Mouse (Mus musculus) olfactory bulb, adult 2 months (tissue): ENCODE data around the gene Tmub1. TPM values are rescaled to one million over a fixed set of nuclear protein-coding genes. Genes with fewer than 3 reads are reported as not detected.

Source experiments
- H3K27ac ChIP-seq: fragments of 200-500 bp; 2 replicates; pipeline ENCODE4 v1.5.1; 2012; ENCODE audit warnings: low read depth, low read length; ENCODE audit not compliant: insufficient read depth
- H3K4me1 ChIP-seq: fragments of 200-500 bp; 2 replicates; pipeline ENCODE4 v1.6.1; 2012; ENCODE audit warnings: low read length; ENCODE audit not compliant: control insufficient read depth, insufficient read depth
- H3K4me3 ChIP-seq: fragments of 200-500 bp; 2 replicates; pipeline ENCODE4 v1.5.1; 2012; ENCODE audit warnings: mild to moderate bottlenecking, low read depth, low read length, moderate library complexity; ENCODE audit not compliant: insufficient read depth
- CTCF ChIP-seq: fragments of 200-500 bp; IDR thresholded peaks from 2 replicates; pipeline ENCODE4 v1.5.1; 2012; ENCODE audit warnings: low read depth, mild to moderate bottlenecking, low read length, moderate library complexity; ENCODE audit not compliant: insufficient read depth
- POLR2A ChIP-seq: fragments of 200-500 bp; IDR thresholded peaks from 2 replicates; pipeline ENCODE4 v1.6.1; 2012; ENCODE audit warnings: mild to moderate bottlenecking, low read depth, low read length, moderate library complexity; ENCODE audit not compliant: insufficient read depth
- WGBS: fragments of 180-500 bp; shearing (Covaris S2); methylation state at CpG from one replicate; pipeline ENCODE4 v1.1.7; 2018; 5-methylcytosine and 5-hydroxymethylcytosine counted together
- polyA plus RNA-seq: library from polyadenylated mRNA; stranded (reverse); fragments of >200 nt; gene quantifications from 2 replicates; pipeline ENCODE4 v1.2.4, GENCODE M21; 2012; ENCODE audit warnings: low replicate concordance; ENCODE audit not compliant: missing spikeins, insufficient read depth, insufficient read length

The Tmub1 gene
- polyA plus RNA-seq, 1 experiment: not detected

- WGBS: 53% methylated on average over 12 of the region's 12 CpGs
- Histone ChIP-seq H3K27ac (no peak overlapping the region), H3K4me1 (peaks cover 42% of the 10 kb centered on the region), H3K4me3 (no peak overlapping the region)
- TF ChIP-seq POLR2A (no peak), CTCF (no peak)
These were observed 20.4 kb downstream of the Tmub1 start for GRCm38 (mm10) chr5:24427285-24427633.

- Histone ChIP-seq H3K4me3 (no peak overlapping the region), H3K27ac (no peak overlapping the region), H3K4me1 (peaks cover 42% of the 10 kb centered on the region)
- TF ChIP-seq CTCF (no peak), POLR2A (no peak)
- WGBS: 31% methylated on average over 9 of the region's 9 CpGs
These were observed 20.9 kb downstream of the Tmub1 start for GRCm38 (mm10) chr5:24426556-24427284.

GRCm38 (mm10) chr5:24426037-24426432 is 21.6 kb downstream of the Tmub1 start:
- Histone ChIP-seq H3K27ac (no peak overlapping the region), H3K4me3 (peak overlapping the region; percentile 79), H3K4me1 (peaks cover 42% of the 10 kb centered on the region)
- TF ChIP-seq CTCF (no peak), POLR2A (no peak)
- WGBS: 12% methylated on average over 10 of the region's 10 CpGs

GRCm38 (mm10) chr5:24425421-24426036 is 22.1 kb downstream of the Tmub1 start:
- H3K27ac ChIP-seq: no peak overlapping the region

GRCm38 (mm10) chr5:24424861-24425411 is 22.7 kb downstream of the Tmub1 start:
- Histone ChIP-seq H3K4me3 (peak overlapping the region; percentile 79), H3K27ac (peak overlapping the region; percentile 88), H3K4me1 (peaks cover 42% of the 10 kb centered on the region)
- under 1% methylated on average over 60 of the region's 60 CpGs for WGBS
- TF ChIP-seq POLR2A (peak; percentile 82), CTCF (no peak)

More at GRCm38 (mm10) chr5:24425421-24426036, 22.1 kb downstream of the Tmub1 start:
- Histone ChIP-seq H3K4me1 (peaks cover 42% of the 10 kb centered on the region), H3K4me3 (peak overlapping the region; percentile 79)
- no peak for TF ChIP-seq POLR2A
- under 1% methylated on average over 29 of the region's 30 CpGs for WGBS

GRCm38 (mm10) chr5:24424004-24424781 is 23.5 kb downstream of the Tmub1 start:
- WGBS: 7% methylated on average over 21 of the region's 21 CpGs
- Histone ChIP-seq H3K4me1 (peaks cover 42% of the 10 kb centered on the region), H3K27ac (peak overlapping the region; percentile 88), H3K4me3 (peak overlapping the region; percentile 79)
- TF ChIP-seq POLR2A (0 out of 2 replicates have a peak, but pooled peaks have one; percentile 0), CTCF (no peak)

GRCm38 (mm10) chr5:24423129-24424003 is 24.3 kb downstream of the Tmub1 start, which contains the start of the genes Cdk5 and Slc4a2:
Gene Cdk5, minus strand, starts transcription at chr5:24423530.
Gene Slc4a2, plus strand, starts transcription at chr5:24423837.
- WGBS: under 1% methylated on average over 46 of the region's 46 CpGs
- Histone ChIP-seq H3K27ac (peak within 1 kb of the TSS; percentile 88), H3K4me3 (peak within 1 kb of the TSS; percentile 79), H3K4me1 (peaks cover 40% of the 10 kb centered on the region)
- TF ChIP-seq POLR2A: peak; percentile 81
- no peak for TF ChIP-seq CTCF

GRCm38 (mm10) chr5:24420381-24420780 is 27.3 kb downstream of the Tmub1 start:
- 85% methylated on average over 9 of the region's 9 CpGs for WGBS
- Histone ChIP-seq H3K4me1 (peaks cover 30% of the 10 kb centered on the region), H3K27ac (no peak overlapping the region), H3K4me3 (no peak overlapping the region)
- TF ChIP-seq CTCF (no peak), POLR2A (no peak)
